Mouse (Mus musculus) activated CD4-positive, CD25-positive, alpha-beta regulatory T cell, adult 4 months (primary cell): ENCODE data around the gene Mllt10. TPM values are rescaled to one million over a fixed set of nuclear protein-coding genes. Genes with fewer than 3 reads are reported as not detected.

Experiments
- ATAC-seq: one replicate; pipeline ENCODE4 v1.8.0; 2017
- polyA plus RNA-seq, 2 experiments: library from polyadenylated mRNA; unstranded; fragments of 100-300 nt; shearing (Covaris generic); gene quantifications; one replicate each; pipeline ENCODE4 v1.2.1; 2017

Mllt10 gene
- polyA plus RNA-seq, 2 experiments from 2014 or later, result 34.0 to 36.9 TPM

DNA sequence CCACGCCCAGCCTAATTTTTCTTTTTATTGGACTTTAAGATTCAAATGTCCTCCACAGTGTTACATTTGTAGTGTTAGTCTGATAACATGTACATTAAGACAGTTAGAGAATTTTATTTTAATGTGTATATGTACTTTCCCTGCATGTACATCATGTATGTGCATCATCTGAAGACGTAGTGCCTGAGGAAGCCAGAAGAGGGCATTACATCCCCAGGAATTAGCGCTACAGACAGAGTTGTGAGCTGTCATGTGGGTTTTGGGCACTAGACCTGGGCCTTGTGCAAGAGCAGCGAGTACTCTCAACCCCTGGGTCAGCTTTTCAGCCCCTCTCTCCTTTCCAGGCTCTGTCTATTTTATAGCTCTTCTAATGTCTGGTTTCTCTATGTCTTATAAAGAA, 147.9 kb downstream of the Mllt10 start:
- no peak for ATAC-seq

GRCm38 (mm10) chr2:18205118-18205517, 150.1 kb downstream of the Mllt10 start:
- peak; percentile 65 for ATAC-seq

- no peak for ATAC-seq
Measured at GRCm38 (mm10) chr2:18206811-18207210, 151.8 kb downstream of the Mllt10 start.

- ATAC-seq, result no peak
Measured at GRCm38 (mm10) chr2:18208578-18208977, 153.5 kb downstream of the Mllt10 start.

DNA sequence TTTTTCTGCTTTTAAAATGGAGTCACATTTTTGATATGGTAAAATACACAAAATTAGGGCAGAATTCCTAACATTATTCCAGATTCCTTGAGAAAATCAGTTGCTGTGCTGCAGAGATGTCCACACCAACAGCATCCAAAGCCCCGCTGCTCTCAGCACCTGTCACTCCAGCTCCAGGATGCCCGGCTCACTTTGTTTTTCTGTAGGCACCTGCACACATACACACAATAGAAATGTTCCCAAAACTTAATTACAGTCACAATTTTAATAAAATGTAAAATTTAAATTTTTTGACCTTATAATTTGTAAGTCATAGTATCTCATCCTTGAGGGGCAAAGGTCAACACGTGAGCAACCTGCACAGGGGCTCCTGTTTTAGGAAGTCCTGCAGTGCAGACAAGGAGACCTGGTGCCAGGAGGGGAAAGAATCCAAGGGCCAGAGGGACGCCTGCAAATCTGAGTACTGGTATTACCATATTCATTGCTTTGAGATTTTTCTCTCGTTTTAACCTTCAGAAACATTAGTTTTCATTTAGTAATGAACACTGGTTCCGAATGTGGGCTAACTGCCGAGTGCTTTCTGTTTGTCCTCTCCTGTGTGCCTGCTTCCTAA, 154.3 kb downstream of the Mllt10 start:
- no peak for ATAC-seq

DNA sequence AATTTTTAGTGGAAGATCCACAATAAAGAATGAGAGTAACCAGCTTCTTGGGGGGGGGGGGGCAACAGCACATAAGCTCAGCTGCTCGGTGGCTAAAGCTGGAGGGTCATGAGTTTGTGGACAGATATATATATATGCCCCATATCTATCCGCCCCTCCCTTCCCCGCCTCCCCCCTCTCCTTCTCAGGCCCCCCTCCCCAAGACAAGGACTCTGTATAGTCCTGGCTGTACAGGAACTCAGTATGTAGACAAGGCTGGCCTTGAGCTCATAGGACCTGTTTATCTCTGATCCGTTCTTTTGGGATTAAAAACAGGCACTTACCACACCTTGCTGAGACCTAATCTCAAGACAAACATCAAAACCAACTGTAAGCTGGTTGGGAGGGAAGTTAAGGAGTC, 154.9 kb downstream of the Mllt10 start:
- no peak for ATAC-seq

DNA sequence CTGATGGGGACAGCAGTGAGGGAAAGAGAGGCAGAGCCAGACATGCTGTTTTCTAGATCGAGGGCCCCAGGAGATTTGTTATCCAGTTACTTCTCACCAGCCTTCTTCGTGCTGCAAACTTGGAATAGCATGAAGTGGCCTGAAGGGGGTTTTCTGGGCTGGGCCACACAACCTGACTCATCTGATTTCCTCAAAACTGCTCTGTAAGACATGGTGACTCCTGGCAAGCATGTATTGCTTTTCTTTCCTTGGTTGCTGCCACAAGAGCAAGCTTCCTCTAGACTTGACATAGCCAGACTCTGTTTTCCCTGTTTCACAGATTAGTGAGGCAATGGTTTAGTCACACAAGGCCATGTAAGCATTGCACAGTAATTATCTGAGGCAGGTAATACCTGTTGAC, 159.0 kb downstream of the Mllt10 start:
- ATAC-seq, result no peak

DNA sequence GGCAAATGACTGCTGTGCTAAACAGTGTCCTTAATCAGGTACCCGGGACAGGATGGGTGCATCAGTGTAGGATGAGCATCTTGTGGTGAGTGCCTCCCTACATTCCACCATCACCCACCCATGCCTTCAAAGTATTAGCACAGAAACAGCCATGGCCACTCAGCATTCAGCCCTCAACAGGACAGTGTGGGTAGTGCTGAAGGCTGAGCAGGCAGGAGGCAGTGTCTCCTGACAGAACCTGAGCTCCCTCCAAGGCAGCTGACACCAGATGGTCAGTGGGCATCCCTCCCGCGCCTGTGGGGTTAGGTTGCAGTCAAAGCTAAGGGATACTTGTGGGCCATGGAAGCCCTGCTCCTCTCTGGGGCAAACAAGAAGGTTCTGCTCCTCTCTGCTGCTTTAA, 162.8 kb downstream of the Mllt10 start:
- no peak for ATAC-seq

DNA sequence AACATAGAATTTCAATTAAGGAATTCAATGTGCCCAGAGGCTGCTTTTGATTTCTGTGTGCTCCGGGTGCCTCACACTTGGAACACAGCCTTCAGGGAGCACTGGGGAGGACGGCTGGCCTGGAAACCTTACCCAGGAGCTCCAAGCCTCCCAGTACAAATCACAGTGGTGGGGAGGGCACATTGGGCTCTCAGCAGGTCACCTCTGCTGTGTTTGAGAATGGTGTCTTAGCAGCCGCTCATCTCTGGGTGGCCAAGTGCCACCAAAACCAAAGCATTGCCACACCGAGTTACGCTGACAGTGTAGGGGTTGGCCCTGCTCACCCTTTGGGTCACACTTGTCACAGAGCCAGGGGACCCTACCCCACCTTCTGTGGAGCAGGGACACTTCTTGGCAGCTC, 163.5 kb downstream of the Mllt10 start:
- ATAC-seq, result no peak

GRCm38 (mm10) chr2:18219136-18219535, 164.1 kb downstream of the Mllt10 start:
- ATAC-seq, result no peak

GRCm38 (mm10) chr2:18219569-18219968, 164.5 kb downstream of the Mllt10 start:
- no peak for ATAC-seq

DNA sequence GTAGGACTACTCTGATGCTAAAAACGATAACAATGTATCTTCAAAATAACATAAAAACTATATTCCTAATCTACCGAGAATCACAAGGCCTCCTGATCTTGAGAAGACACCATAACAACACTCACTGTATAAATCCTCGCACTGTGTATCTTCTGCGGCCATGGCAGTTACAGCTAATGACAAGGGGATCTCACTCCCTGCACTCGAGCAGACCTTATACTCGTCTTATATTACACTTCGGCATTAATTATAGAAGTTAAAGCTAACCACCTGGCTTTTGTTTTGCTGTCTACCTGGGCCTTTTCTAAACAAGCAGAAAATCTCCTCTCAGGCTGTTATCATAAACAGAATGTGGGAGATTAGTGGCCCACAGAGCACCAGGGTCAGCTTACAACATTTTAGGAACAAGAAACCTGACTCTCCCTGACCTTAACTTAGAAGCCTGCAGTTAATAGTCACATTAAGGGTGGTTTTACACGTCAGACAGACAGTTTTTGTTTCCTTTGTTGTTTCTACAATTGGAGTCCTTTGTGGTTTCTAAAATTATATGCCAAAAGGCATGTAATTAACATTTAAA, 173.5 kb downstream of the Mllt10 start:
- ATAC-seq, result no peak

DNA sequence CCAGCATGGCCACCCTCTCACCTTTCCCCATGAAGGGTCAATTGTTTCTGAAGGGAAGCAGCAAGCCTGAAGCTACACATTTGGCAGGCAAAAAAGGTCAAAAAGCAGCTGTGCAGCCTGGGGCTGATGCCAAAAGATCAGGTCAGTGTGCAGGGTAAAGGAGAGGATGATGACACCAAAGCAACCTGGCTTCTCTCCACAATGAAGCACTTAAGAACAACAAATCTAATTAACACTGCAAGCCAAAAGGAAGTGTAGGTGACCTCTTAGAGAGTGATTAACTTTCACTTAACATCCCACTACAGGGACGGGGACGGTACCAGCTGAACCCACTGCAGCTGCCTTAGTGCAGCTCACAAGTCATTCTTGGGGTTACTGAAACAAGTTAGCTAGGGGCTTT, 174.2 kb downstream of the Mllt10 start:
- ATAC-seq, result no peak

DNA sequence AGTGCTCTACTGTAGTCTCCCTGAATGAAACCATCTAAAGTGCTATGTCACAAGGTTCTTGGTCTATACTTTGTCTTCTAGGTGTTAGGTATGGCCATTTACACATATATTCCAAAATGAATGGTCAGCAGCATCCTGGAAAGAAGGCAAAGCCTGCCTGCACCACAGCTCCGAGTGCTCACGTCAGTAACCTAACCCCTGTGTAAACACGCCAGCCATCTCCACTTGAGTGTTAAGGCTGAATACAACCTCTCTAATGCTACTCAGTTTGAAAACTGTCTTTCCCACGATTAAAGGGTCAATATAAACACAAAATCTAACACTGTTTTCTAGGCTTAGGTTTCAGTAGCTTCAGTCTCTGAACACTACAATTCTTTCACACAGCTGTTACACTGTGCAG, 176.1 kb downstream of the Mllt10 start:
- ATAC-seq, result no peak

DNA sequence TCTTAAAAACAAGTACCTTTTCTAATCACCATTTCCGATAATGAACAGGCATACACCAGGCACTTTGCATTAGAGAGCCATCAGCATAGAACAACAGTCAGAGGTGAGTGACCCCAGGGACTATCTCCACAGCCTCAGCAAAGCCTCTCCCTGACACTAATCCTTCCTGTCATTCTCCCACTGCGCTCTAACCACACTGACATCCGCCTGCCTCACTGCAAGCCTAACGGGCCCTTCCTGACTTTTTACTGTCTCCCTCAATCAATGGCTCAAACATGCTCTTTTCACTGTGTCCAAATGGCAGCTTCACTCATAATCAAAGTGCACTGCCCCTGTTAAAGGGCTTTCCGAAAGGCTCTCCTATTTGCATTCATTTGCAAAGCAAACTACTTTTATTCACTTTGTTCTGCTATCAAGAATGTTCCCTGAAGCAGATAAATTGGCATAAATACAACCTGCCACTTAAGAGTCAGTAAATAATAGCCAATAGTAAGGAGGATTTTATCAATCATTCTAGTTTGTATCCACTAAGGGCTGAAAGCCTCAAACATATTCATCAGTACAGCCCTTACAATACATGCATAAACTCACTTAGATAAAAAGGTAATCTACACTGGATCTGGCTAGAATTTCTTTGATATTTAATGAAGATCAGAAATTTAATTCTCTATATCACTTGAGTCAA, 178.0 kb downstream of the Mllt10 start:
- ATAC-seq, result no peak

DNA sequence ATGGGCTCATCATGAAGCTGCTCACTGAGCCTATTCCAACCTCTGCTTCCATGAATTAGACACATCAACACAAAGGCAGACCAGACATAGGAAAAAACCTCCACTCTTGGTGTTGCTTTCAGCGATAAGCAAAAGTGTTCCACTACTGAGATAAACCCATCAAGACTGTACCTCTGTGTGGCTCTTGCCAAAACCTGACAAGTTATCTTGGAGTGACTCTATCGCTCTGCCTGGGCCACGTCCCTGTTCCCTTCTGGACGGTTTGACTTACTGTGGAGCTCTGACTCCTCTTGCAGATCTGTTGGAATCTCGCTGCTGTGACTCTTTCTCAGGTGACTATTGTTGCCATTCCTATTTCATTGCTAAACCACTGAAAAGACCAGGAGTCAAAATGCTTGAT, 180.5 kb downstream of the Mllt10 start:
- no peak for ATAC-seq

GRCm38 (mm10) chr2:18249224-18249623, 194.2 kb downstream of the Mllt10 start:
- ATAC-seq, result no peak

Other genes with a start within 250 kb of the Mllt10 start
- not detected for gene H2al2a, start 58.3 kb upstream of the Mllt10 start, polyA plus RNA-seq
- 1 to 10 TPM; 2.3 to 2.9 TPM for gene A930004D18Rik, start 17.5 kb upstream of the Mllt10 start, polyA plus RNA-seq
- gene Skida1, start 6.2 kb upstream of the Mllt10 start, polyA plus RNA-seq, result under 1 TPM; 0.25 to 0.48 TPM